Mouse (Mus musculus): ENCODE results near the gene Znhit1. TPM values are rescaled to one million over a fixed set of nuclear protein-coding genes. Genes with fewer than 3 reads are reported as not detected.

Znhit1 gene
- total RNA-seq, 2 experiments from 2014 or later: 57.2 to 67.0 TPM

DNA sequence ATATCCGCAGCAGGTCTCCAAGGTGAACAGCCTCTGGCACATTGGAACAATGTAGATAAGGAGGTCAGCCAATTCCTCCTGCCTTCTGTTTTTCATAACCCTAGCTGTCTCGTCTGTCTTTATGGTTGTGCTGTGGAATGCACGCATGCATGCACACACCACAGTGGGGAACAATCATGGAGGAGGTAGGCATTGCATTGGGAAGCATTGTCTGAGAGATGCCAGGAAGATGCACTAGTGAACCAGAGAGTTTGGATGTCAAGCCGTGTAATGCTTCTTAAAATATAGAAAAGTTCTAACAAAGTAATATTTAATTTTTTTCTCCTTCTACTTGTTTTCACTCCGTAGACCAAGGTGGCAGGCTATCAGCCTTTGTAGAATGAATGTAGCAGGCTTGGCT, 54.9 kb downstream of the Znhit1 start:
- DNase-seq (ENCODE audit: low spot score): no peak
- intact Hi-C loops (cut with DNase I): loop anchor here (10.0 kb wide), 1 partner anchor 172 kb away; no protein-coding TSS in a partner anchor

Small RNA genes lying within 50 kb of the gene (microRNA-seq; reads per million reads assigned to microRNA genes)
- gene Mir702: 16.4 reads per million, percentile 33 among the genes with 10 or more reads in this experiment

Other genes with a start within 250 kb of the Znhit1 start
- gene Col26a1, start 104.8 kb downstream of the Znhit1 start, total RNA-seq (2021): 1 to 10 TPM; 2.7 to 2.8 TPM
- 1 to 10 TPM; 8.8 to 8.9 TPM for gene Ift22, start 79.9 kb downstream of the Znhit1 start, total RNA-seq (2021)
- gene Fis1, start 34.7 kb downstream of the Znhit1 start, total RNA-seq (2021): 100 to 1,000 TPM; 172 to 177 TPM
- 10 to 100 TPM in 1 of 2 experiments, 1 to 10 TPM in 1; 8.9 to 10.4 TPM for gene Cldn15, start 21.4 kb downstream of the Znhit1 start, total RNA-seq (2021)
- 10 to 100 TPM; 37.5 to 40.4 TPM for gene Plod3, start 1.0 kb downstream of the Znhit1 start, total RNA-seq (2021)
- gene Vgf, start 38.4 kb upstream of the Znhit1 start, total RNA-seq (2021): not detected
- 10 to 100 TPM; 34.4 to 43.0 TPM for gene Ap1s1, start 58.1 kb upstream of the Znhit1 start, total RNA-seq (2021)
- gene Serpine1, start 84.2 kb upstream of the Znhit1 start, total RNA-seq (2021): 10 to 100 TPM; 18.3 to 27.6 TPM
- 10 to 100 TPM; 18.0 to 22.0 TPM for gene Trim56, start 128.2 kb upstream of the Znhit1 start, total RNA-seq (2021)
- not detected for gene Muc3, start 161.3 kb upstream of the Znhit1 start, total RNA-seq (2021)
- gene Muc3a, start 224.4 kb upstream of the Znhit1 start, total RNA-seq (2021): under 1 TPM; 0.26 to 0.31 TPM